Mouse (Mus musculus) gonadal fat pad, adult 2 months (tissue): ENCODE data around the gene Dock1. TPM values are rescaled to one million over a fixed set of nuclear protein-coding genes. Genes with fewer than 3 reads are reported as not detected.

ENCODE experiments used
- DNase-seq: peaks from one replicate; pipeline ENCODE4 v3.0.0-alpha.2; 2012; ENCODE audit warnings: low read depth
- polyA plus RNA-seq: library from polyadenylated mRNA; depleted of rRNA; stranded (reverse); fragments of >200 nt; gene quantifications from 2 replicates; pipeline ENCODE4 v1.2.3, GENCODE M21; 2012

The Dock1 gene
- polyA plus RNA-seq, 1 experiment = 13.0 TPM

GRCm38 (mm10) chr7:134751496-134751895 lies 81.0 kb downstream of the Dock1 start:
- no peak for DNase-seq

DNA sequence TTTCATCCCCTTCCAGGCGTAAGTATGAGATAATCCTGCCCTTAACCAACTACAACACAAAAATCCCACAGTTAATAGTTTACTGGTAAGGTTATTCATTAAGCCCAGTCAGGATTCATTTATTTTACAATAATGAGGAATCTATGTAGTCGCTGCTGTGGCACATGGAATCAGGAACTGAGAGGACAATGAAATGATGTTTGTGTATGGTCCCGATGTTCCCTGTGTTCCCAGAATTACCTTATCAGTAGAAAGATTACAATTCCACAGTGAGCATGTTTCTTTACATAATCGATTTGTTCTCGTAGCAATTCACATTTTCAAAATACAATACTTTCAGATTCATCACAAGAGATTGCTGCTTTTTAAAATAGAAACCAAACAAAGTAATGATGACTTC lies 83.0 kb downstream of the Dock1 start:
- DNase-seq = no peak

GRCm38 (mm10) chr7:134757605-134758004 lies 87.2 kb downstream of the Dock1 start:
- no peak for DNase-seq

DNA sequence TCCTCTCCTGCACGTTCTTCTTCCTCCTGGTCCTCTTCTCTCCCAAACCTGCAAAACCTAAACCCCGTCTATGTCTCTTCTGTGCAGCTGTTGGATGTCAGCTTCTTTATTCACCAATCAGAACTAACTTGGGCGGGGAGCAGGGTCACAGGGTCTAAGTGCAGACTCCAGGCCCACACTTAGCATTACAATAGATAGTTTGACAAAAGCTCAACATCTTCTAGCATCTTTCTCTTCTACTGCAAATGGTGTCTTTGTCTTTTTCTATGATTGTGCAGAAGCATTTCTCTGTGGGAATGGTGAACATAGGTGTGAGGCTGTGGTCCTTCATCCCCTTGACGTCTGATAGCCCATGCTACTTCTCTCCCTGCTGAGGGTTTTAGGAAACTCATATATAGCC lies 91.3 kb downstream of the Dock1 start:
- DNase-seq = no peak

DNA sequence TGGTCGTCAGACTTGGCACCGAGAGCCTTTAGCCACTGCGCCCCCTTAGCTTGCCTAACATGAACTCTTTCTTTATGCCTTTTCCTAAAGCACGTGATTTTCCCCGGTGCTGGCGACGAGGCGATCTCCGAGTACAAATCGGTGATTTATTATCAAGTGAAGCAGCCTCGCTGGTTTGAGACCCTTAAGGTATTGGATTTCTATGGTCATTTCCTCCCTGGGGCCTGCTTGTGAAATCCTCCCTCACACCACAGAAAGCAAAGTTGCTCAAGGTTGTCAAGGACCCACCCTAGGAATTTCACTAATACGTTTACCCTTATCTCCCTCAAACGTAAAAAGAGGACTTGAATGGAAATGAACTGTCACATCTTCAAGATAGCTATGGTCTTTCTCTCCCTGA lies 94.7 kb downstream of the Dock1 start:
- no peak for DNase-seq

DNA sequence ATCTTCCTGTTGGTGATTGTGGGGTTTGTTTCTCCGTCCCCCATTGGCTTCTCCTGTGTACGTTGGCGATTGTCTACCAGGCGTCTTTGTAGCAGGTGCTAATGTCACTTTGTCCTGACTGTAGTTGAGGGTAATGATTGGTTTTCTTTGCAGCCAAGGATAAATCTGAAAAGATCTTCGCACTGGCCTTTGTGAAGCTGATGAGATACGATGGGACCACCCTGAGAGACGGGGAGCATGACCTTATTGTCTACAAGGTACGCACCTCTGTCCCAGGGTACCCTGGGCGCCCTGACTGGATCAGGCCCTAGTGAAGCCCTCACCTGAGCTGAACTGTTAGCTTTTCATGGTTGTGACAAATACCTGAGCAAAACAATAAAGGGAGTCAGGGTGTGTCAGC lies 100.9 kb downstream of the Dock1 start:
- DNase-seq = no peak

- DNase-seq = no peak
Measured at GRCm38 (mm10) chr7:134772363-134772762, 101.9 kb downstream of the Dock1 start.

GRCm38 (mm10) chr7:134772867-134773590 lies 102.6 kb downstream of the Dock1 start:
- DNase-seq = no peak

DNA sequence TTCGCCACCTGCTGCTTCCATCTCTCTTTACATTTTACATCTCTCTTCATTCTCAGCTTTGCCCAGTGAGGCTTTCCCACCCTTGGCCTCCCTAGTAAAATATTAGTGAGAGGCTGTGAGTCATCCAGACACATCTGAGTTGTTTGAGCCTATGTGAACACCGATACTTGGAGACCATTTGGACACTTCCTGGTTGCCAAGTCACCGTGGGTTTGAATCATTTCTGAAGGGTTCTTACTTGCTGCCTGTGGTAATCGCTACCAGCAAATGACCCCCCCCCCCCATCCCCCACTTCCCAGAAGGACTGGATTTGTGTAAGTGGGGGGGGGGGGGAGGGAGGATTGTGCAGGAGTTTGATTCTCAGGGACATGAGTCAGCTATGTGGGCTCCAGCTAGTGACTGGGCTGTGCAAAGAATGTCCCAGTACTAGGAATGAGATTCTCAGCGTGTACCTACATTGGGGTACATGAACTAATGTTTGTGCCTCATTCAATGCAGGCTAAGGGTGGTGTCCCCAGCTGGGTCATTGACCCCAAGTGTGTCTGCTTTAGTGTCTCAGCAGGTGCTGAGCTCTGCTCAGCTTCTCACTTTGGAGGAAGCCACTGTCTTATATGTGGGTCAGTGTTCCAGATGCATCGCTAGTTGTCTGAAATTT lies 103.4 kb downstream of the Dock1 start:
- no peak for DNase-seq

DNA sequence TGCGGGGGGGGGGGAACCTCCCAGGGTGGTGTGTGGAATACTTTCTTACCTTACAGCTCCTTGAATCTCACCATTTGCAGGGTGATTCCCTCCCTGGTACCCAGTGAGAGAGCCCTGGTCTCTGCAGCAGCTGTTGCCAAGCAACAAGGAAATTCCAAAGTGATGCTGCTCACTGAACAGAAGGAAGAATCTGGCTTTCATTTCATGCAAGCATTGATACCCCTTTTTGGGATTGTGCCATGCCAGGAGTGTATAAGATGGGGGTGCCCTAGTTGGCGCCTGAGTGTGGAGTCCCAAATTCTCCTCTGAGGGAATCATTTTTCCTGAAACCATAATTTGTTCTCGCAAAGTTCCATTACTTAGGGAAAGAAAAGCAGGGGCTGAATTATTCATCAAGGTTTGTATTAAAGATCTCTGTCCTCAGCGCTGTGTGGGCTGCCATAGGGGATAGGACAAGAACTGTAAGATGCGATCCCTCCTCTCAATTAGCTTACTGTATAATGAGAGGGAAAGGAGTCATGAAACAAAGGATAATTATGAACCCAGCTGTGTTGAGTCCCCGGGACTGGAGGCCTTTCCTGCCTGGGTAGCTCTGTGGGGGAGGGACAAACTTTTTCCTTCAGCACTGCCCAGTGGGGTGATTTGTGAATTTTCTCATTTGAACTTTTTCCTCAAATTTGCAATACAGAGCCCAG lies 104.2 kb downstream of the Dock1 start:
- no peak for DNase-seq

- no peak for DNase-seq
Measured at GRCm38 (mm10) chr7:134775671-134776070, 105.2 kb downstream of the Dock1 start.

DNA sequence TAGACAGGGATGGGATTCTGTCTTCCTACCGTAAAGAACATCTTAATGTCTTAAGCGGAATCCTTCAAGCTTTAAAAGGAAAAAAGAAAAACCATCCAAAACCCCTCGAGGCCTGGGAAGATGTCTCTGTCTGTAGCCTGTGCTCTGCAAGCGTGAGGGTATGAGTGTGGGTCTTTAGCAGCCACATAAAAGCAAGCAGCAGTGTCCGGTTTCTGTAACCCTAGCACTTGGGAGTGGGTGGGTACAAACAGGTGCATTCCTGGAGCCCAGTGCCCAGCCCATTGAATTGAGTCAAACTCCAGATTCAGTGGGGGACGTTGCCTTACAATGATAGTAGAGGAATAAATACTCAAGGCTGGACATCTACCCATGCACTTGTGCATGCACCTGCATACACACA lies 105.9 kb downstream of the Dock1 start:
- no peak for DNase-seq

DNA sequence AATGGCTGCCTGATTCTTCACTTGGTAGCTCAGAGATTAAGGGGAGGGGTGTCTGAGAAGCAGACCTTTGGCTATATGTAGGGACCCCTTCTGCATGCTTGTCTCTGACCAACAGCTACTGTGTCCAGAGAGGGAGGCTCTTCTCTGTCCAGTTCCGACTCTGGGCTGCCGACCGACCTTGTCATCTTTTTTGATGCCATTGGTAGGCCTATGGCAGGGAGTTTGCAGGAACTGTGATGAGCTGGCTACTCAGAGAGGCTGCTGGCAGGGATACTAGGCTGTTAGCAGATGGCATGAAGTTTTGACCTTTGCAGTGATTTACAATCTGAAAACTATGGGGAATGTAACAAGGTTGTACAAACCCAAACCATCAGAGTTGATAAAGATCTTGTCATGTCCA lies 109.3 kb downstream of the Dock1 start:
- DNase-seq = no peak

- no peak for DNase-seq
Measured at GRCm38 (mm10) chr7:134787110-134787509, 116.7 kb downstream of the Dock1 start.

DNA sequence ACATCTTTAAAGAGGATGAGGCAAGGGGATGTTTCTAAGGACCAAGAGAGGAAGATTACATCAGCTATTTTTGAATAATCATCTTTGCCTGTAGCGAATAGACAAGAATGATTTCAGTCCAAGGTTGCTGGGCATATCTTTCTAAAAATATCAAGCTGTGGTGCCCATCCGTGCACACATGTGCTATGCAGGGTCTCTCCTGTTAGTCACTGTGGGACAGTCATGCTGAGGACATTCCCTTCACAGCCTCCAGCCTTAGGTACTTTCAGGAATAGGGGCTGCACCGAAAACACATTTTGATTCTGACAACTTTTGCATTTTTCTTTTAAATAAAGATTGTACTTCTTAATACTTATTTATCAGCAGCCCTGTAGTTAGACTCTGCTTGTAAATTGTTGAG lies 124.4 kb downstream of the Dock1 start:
- DNase-seq = no peak

- peak; percentile 36 for DNase-seq
Measured at GRCm38 (mm10) chr7:134800079-134800478, 129.6 kb downstream of the Dock1 start.

GRCm38 (mm10) chr7:134804422-134804821 lies 134.0 kb downstream of the Dock1 start:
- no peak for DNase-seq

GRCm38 (mm10) chr7:134806799-134807198 lies 136.3 kb downstream of the Dock1 start:
- no peak for DNase-seq

GRCm38 (mm10) chr7:134808406-134808805 lies 138.0 kb downstream of the Dock1 start:
- DNase-seq = no peak

DNA sequence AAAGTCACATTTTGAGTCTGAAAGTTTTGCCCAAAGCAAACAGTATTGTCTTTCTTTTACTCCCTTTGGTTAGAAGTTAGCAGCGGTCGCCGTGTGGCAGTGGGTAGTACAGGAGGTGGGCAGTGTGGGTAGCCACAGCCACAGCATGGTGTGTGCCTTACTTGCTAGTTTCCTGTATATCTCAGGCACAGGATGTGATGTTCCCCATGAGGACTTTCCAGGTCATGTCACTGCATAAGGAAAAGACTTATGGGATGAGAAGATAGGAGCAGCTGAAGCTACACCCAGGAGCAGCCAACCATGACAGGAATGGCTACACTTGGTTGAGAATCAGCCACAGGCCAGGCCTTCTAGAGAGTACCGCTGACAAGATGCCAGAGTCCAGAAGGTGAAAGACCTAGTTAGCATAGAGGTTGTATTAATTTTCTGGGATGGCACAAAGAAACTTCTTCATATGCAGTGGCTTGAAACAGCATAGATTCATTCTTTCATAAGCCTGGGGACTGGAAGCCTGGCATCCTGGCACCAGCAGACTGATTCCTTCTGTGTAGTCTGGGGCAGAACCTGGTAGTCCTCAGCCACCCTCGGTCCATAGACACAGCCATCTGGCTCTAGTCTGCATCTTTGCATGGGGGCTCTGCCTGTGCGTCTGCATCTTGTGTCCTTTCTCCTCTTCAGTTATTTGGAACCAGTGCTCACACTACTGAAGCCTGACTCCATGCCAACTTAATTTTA lies 139.0 kb downstream of the Dock1 start:
- no peak for DNase-seq

DNA sequence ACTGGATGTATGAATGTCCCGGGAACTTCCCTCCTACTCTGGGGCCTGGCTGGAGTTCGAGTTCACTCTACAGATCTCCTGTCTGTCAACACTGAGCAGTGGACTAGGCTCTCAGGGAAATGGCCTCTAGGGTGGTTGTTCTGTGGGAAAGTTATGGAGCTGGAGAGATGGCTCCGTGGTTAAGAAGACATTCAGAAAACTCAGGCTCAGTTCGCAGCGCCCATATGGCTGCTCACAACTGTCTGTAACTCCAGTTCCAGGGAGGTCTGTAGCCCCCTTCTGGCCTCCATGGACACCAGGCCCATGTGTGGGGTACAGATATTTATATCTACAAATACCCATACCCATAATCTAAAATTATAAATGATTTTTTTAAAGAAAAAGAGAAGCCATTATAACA lies 148.0 kb downstream of the Dock1 start:
- no peak for DNase-seq

GRCm38 (mm10) chr7:134821264-134821663 lies 150.8 kb downstream of the Dock1 start:
- DNase-seq = no peak
